18 mouse cellular contexts compared by ENCODE assay signal in the genomic region with DNA sequence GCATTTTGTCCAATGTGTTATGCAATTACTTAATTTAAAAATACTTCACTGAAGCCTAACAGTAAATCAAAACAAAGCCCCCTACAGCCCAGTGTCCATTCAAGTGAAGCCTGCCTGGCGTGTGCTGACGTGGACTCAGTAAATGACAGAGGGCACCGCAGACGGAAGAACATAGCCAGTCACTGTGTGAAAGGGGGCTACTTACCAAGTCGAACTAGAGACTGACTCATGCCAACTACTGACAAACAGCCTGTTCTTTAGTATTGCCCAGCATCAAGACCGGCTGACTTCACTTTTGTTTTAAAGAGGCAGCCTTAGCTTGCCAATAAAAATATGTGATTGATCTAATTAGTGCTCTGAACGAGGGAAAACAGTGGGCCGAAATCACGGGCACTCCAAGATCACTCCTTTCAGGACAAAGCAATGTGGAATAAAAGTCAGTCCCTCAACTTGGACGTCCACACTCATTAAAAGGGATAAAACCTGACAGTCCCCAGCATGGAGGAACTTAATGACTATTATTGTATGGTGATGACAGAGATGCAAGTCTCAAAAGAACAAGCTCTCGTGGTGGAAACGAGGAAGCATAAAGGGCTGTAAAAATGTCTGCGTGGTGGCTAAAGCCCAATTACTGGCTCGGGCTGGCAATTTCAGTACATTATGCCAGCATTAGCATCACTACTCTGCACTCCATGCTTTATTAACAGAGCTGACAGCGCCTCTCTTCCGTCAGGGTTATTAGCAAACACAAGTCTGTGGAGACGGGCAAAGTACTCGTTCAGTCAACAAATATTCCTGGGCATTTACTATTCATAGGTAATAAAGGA. TPM values are rescaled to one million over a fixed set of nuclear protein-coding genes. Genes with fewer than 3 reads are reported as not detected.
DNase-seq lines count a peak whose midpoint lies in the region; ATAC-seq lines count a peak whose summit lies in the region.
"Had no signal": no experiment of that assay in that cellular context is flagged by ENCODE, and none has a peak within 500 bp of the region (broad histone marks: within the 10 kb centered on the region; RNA-seq: fewer than 3 reads in every experiment).

No protein-coding gene starts in this region.

- peaks cover 12% of the 10 kb centered on the region; the same call in 1 of the 2 replicates for H3K4me1 ChIP-seq in midbrain, embryonic 12.5 days
- peaks cover 3% of the 10 kb centered on the region; the same call in 1 of the 2 replicates for H3K4me1 ChIP-seq in midbrain, embryonic 11.5 days (ENCODE audit: control insufficient read depth, insufficient read depth, low read length)
- peaks cover 11% of the 10 kb centered on the region; the same call in 1 of the 2 replicates for H3K4me1 ChIP-seq in forebrain, embryonic 14.5 days (ENCODE audit: control insufficient read depth, insufficient read depth, low read length)
- H3K4me1 ChIP-seq in limb, embryonic 13.5 days = peaks cover 14% of the 10 kb centered on the region

- H3K27me3 ChIP-seq in midbrain, embryonic 12.5 days = no peaks in the 10 kb centered on the region
- H3K27me3 ChIP-seq in midbrain, embryonic 11.5 days (ENCODE audit: control insufficient read depth, insufficient read depth, low read length) = no peaks in the 10 kb centered on the region
- H3K27me3 ChIP-seq in forebrain, embryonic 14.5 days (replicated peaks; ENCODE audit: control insufficient read depth, insufficient read depth, low read length) = no peaks in the 10 kb centered on the region
- 0 out of 2 replicates have a peak, but pooled peaks cover 2% of the 10 kb centered on the region for H3K27me3 ChIP-seq in limb, embryonic 13.5 days

- DNase-seq in midbrain, embryonic 11.5 days (ENCODE audit: low spot score, missing footprints) = no peak
- DNase-seq in forebrain, embryonic 14.5 days (ENCODE audit: low spot score) = peak; percentile 85
- DNase-seq in retina, embryonic 14.5 days (ENCODE audit: low spot score) = peak; percentile 76
- no peak for DNase-seq in testis, postnatal 10 days (ENCODE audit: low spot score)
- DNase-seq in heart, postnatal 25 days (ENCODE audit: low spot score) = no peak
- no peak for DNase-seq in cerebellum, adult 11 months
- DNase-seq: cerebellum, adult 11-12 months; heart, postnatal 10 days; kidney, postnatal 10 days; left cerebral cortex, postnatal 4 days; lung, adult 18-20 months; thymus, adult 2 months had no signal

- 45% methylated on average over 18 of the region's 18 CpGs for WGBS in midbrain, embryonic 12.5 days
- 62% methylated on average over 18 of the region's 18 CpGs for WGBS in midbrain, embryonic 11.5 days
- WGBS in forebrain, embryonic 14.5 days = 4% methylated on average over 18 of the region's 18 CpGs
- WGBS in limb, embryonic 13.5 days = 30% methylated on average over 18 of the region's 18 CpGs

- H3K4me3 ChIP-seq in midbrain, embryonic 12.5 days = no peak overlapping the region
- no peak overlapping the region for H3K4me3 ChIP-seq in midbrain, embryonic 11.5 days (ENCODE audit: low read depth, low read length)
- H3K4me3 ChIP-seq in forebrain, embryonic 14.5 days (ENCODE audit: low read depth, low read length) = no peak overlapping the region
- no peak overlapping the region for H3K4me3 ChIP-seq in limb, embryonic 13.5 days

- H3K36me3 ChIP-seq in midbrain, embryonic 12.5 days = no peaks in the 10 kb centered on the region
- H3K36me3 ChIP-seq in midbrain, embryonic 11.5 days (ENCODE audit: control insufficient read depth, insufficient read depth, low read length) = no peaks in the 10 kb centered on the region
- H3K36me3 ChIP-seq in forebrain, embryonic 14.5 days (ENCODE audit: control insufficient read depth, insufficient read depth, low read length) = no peaks in the 10 kb centered on the region
- no peaks in the 10 kb centered on the region for H3K36me3 ChIP-seq in limb, embryonic 13.5 days

- intact Hi-C loops in heart, postnatal 25 days (cut with DNase I) = no loop called here

- H3K9ac ChIP-seq in midbrain, embryonic 12.5 days (replicated peaks) = no peak overlapping the region
- H3K9ac ChIP-seq in midbrain, embryonic 11.5 days (ENCODE audit: low read length) = no peak overlapping the region
- H3K9ac ChIP-seq in forebrain, embryonic 14.5 days (ENCODE audit: low read length) = no peak overlapping the region
- no peak overlapping the region for H3K9ac ChIP-seq in limb, embryonic 13.5 days

- H3K9me3 ChIP-seq in midbrain, embryonic 12.5 days = no peaks in the 10 kb centered on the region
- no peaks in the 10 kb centered on the region for H3K9me3 ChIP-seq in midbrain, embryonic 11.5 days (ENCODE audit: control insufficient read depth, low read length)
- H3K9me3 ChIP-seq in forebrain, embryonic 14.5 days (replicated peaks; ENCODE audit: control insufficient read depth, low read length) = no peaks in the 10 kb centered on the region
- H3K9me3 ChIP-seq in limb, embryonic 13.5 days = no peaks in the 10 kb centered on the region

- no peak; the same call in 1 of the 2 replicates for ATAC-seq in midbrain, embryonic 12.5 days (ENCODE audit: low FRiP score, low read depth)
- ATAC-seq in midbrain, embryonic 11.5 days (ENCODE audit: low FRiP score) = no peak
- peak; percentile 90 for ATAC-seq in forebrain, embryonic 14.5 days
- no peak for ATAC-seq in limb, embryonic 13.5 days (ENCODE audit: low FRiP score, low read depth)
- ATAC-seq: inflammation-experienced regulatory T-cells, adult 6 months had no signal

- 0 out of 2 replicates have a peak overlapping the region, but pooled peaks have one; percentile 35 for H3K27ac ChIP-seq in midbrain, embryonic 12.5 days (replicated peaks)
- H3K27ac ChIP-seq in midbrain, embryonic 11.5 days (ENCODE audit: low read depth, low read length) = no peak overlapping the region
- H3K27ac ChIP-seq in forebrain, embryonic 14.5 days (ENCODE audit: low read depth, low read length) = peak overlapping the region; percentile 44; the same call in 1 of the 2 replicates
- H3K27ac ChIP-seq in limb, embryonic 13.5 days = no peak overlapping the region

- H3K4me2 ChIP-seq in midbrain, embryonic 12.5 days (replicated peaks) = no peak overlapping the region
- H3K4me2 ChIP-seq in midbrain, embryonic 11.5 days = no peak overlapping the region
- H3K4me2 ChIP-seq in forebrain, embryonic 14.5 days (ENCODE audit: low read length) = peak overlapping the region; percentile 32
- H3K4me2 ChIP-seq in limb, embryonic 13.5 days (replicated peaks) = peak overlapping the region; percentile 40

RNA-seq across cellular contexts. Expression of a gene that starts 52.9 kb away (rescaled TPM):
- 0.20 and 0.28 TPM in 2 replicates for polyA plus RNA-seq in midbrain, embryonic 12.5 days (2016; fragmentation: Nextera tagmentation; extraction: Ambion mirVana)
- polyA plus RNA-seq in midbrain, embryonic 11.5 days (2014; fragmentation: Nextera tagmentation; extraction: Ambion mirVana) = 0.43 and 0.48 TPM in 2 replicates
- 0.51 and 0.99 TPM in 2 replicates for polyA plus RNA-seq in forebrain, embryonic 14.5 days (2014; fragmentation: Nextera tagmentation; extraction: Ambion mirVana)
- 3.0 and 3.1 TPM in 2 replicates for polyA plus RNA-seq in limb, embryonic 13.5 days (2015; fragmentation: Nextera tagmentation; extraction: Ambion mirVana)
- total RNA-seq in heart, postnatal 25 days (2021) = 10 to 100 TPM; 55.9 to 58.9 TPM
- total RNA-seq: granulocyte monocyte progenitor cell, adult 5-6 weeks; megakaryocyte, adult 5-6 weeks; MEL had no signal

Comparison
In these comparisons a context has a peak if more than half of its experiments do, and no peak if none do; other contexts are left out.
1. H3K27ac ChIP-seq: peak in midbrain, embryonic 12.5 days (single experiment) and forebrain, embryonic 14.5 days (single experiment); none in midbrain, embryonic 11.5 days (single experiment) and limb, embryonic 13.5 days (single experiment).
2. H3K4me2 ChIP-seq: peak in forebrain, embryonic 14.5 days (single experiment) and limb, embryonic 13.5 days (single experiment); none in midbrain, embryonic 12.5 days (single experiment) and midbrain, embryonic 11.5 days (single experiment).
3. DNase-seq: peak in forebrain, embryonic 14.5 days (single experiment) and retina, embryonic 14.5 days (single experiment); none in midbrain, embryonic 11.5 days (single experiment), testis, postnatal 10 days (single experiment), heart, postnatal 25 days (single experiment) and cerebellum, adult 11 months (single experiment).